Mouse (Mus musculus) MEL (cell line): ENCODE data around the gene Hsf4. TPM values are rescaled to one million over a fixed set of nuclear protein-coding genes. Genes with fewer than 3 reads are reported as not detected.

Experiments
- DNase-seq: peaks from one replicate; pipeline ENCODE4 v3.0.0; 2011; ENCODE audit warnings: low read depth, low spot score
- H3K27ac ChIP-seq: 2 replicates; pipeline ENCODE4 v1.5.1; 2012; ENCODE audit warnings: low read depth, mild to moderate bottlenecking, control low read depth, low read length, moderate library complexity; ENCODE audit not compliant: control insufficient read depth
- H3K27me3 ChIP-seq, 2 experiments: fragments of 150-350 bp in 1 of 2; sonication (generic) in 1 of 2; 2 replicates each; pipeline ENCODE4 v1.6.1; 2012; ENCODE audit warnings: low read length in 2 of 2, mild to moderate bottlenecking in 2 of 2, improper control_type of control experiment in 1 of 2, moderate library complexity in 1 of 2; ENCODE audit not compliant: insufficient read depth in 2 of 2, control insufficient read depth in 1 of 2
- H3K36me3 ChIP-seq, 2 experiments: 2 replicates each; pipeline ENCODE4 v1.6.1; 2012 to 2014; ENCODE audit warnings: low read length in 2 of 2, improper control_type of control experiment in 1 of 2, inconsistent platforms in 1 of 2, mild to moderate bottlenecking in 1 of 2; ENCODE audit not compliant: insufficient read depth in 2 of 2, control insufficient read depth in 1 of 2
- H3K4me1 ChIP-seq, 2 experiments: fragments of 150-350 bp in 1 of 2; sonication (generic) in 1 of 2; 2 replicates each; pipeline ENCODE4 v1.6.1; 2012; ENCODE audit warnings: low read length in 2 of 2, improper control_type of control experiment in 1 of 2, mild to moderate bottlenecking in 1 of 2; ENCODE audit not compliant: insufficient read depth in 2 of 2, control insufficient read depth in 1 of 2
- H3K4me3 ChIP-seq, 2 experiments: fragments of 150-350 bp in 1 of 2; sonication (generic) in 1 of 2; 2 replicates each; pipeline ENCODE4 v1.5.1; 2012; ENCODE audit warnings: low read depth in 2 of 2, low read length in 2 of 2, mild to moderate bottlenecking in 2 of 2, moderate library complexity in 2 of 2, control low read depth in 1 of 2, improper control_type of control experiment in 1 of 2; ENCODE audit not compliant: control insufficient read depth in 1 of 2, insufficient read depth in 1 of 2
- H3K79me2 ChIP-seq: 2 replicates; pipeline ENCODE4 v1.6.1; 2012; ENCODE audit warnings: mild to moderate bottlenecking, low read length, moderate library complexity; ENCODE audit not compliant: control insufficient read depth, poor library complexity, insufficient read depth
- H3K9ac ChIP-seq: 2 replicates; pipeline ENCODE4 v1.6.1; 2012; ENCODE audit warnings: low read depth, mild to moderate bottlenecking, control low read depth, low read length, moderate library complexity; ENCODE audit not compliant: control insufficient read depth, poor library complexity, severe bottlenecking
- H3K9me3 ChIP-seq: fragments of 150-350 bp; sonication (generic); replicated peaks from 2 replicates; pipeline ENCODE4 v1.6.1; 2012; ENCODE audit warnings: mild to moderate bottlenecking, low read length, improper control_type of control experiment, moderate library complexity; ENCODE audit not compliant: insufficient read depth
- BHLHE40 ChIP-seq: IDR thresholded peaks from 2 replicates; pipeline ENCODE4 v1.6.1; 2012; ENCODE audit warnings: low read depth, mild to moderate bottlenecking, inconsistent platforms, low read length, improper control_type of control experiment, borderline replicate concordance
- CTCF ChIP-seq, 3 experiments: IDR thresholded peaks in 2 of 3; conservative IDR thresholded peaks in 1 of 3; 2 replicates each; pipeline ENCODE4 v1.5.1; 2011 to 2012; ENCODE audit warnings: low read length in 3 of 3, low read depth in 2 of 3, mild to moderate bottlenecking in 2 of 3, improper control_type of control experiment in 1 of 3, inconsistent platforms in 1 of 3, mixed read lengths in 1 of 3, moderate library complexity in 1 of 3; ENCODE audit not compliant: control insufficient read depth in 1 of 3, insufficient read depth in 1 of 3, poor library complexity in 1 of 3, severe bottlenecking in 1 of 3
- E2F4 ChIP-seq: IDR thresholded peaks from 2 replicates; pipeline ENCODE4 v1.6.1; 2011; ENCODE audit warnings: low read depth, low read length, improper control_type of control experiment, borderline replicate concordance
- ELF1 ChIP-seq: IDR thresholded peaks from 2 replicates; pipeline ENCODE4 v1.6.1; 2014; ENCODE audit warnings: low read depth, mild to moderate bottlenecking, inconsistent platforms, low read length, improper control_type of control experiment, moderate library complexity
- EP300 ChIP-seq, 2 experiments: IDR thresholded peaks; 2 replicates each; pipeline ENCODE4 v1.6.1; 2011; ENCODE audit warnings: improper control_type of control experiment in 2 of 2, low read length in 2 of 2, low read depth in 1 of 2, mild to moderate bottlenecking in 1 of 2
- GATA1 ChIP-seq: IDR thresholded peaks from 2 replicates; pipeline ENCODE4 v1.6.1; 2011; ENCODE audit warnings: low read depth, low read length, improper control_type of control experiment
- HCFC1 ChIP-seq: IDR thresholded peaks from 2 replicates; pipeline ENCODE4 v1.6.1; 2012; ENCODE audit warnings: low read depth, mild to moderate bottlenecking, inconsistent platforms, low read length, improper control_type of control experiment, moderate library complexity
- JUND ChIP-seq: IDR thresholded peaks from 2 replicates; pipeline ENCODE4 v1.6.1; 2011; ENCODE audit warnings: low read depth, mild to moderate bottlenecking, improper control_type of control experiment, low read length
- KAT2A ChIP-seq: conservative IDR thresholded peaks from 2 replicates; pipeline ENCODE4 v1.6.1; 2012; ENCODE audit warnings: low read depth, low read length, improper control_type of control experiment, inconsistent platforms
- MAX ChIP-seq: IDR thresholded peaks from 2 replicates; pipeline ENCODE4 v1.6.1; 2011; ENCODE audit warnings: low read length, improper control_type of control experiment
- MEF2A ChIP-seq: IDR thresholded peaks from 2 replicates; pipeline ENCODE4 v1.6.1; 2014; ENCODE audit warnings: low read depth, mild to moderate bottlenecking, inconsistent platforms, low read length, improper control_type of control experiment; ENCODE audit not compliant: poor library complexity, insufficient replicate concordance, severe bottlenecking; ENCODE audit errors: extremely low read depth
- MXI1 ChIP-seq: IDR thresholded peaks from 2 replicates; pipeline ENCODE4 v1.6.1; 2011; ENCODE audit warnings: mild to moderate bottlenecking, low read depth, low read length, improper control_type of control experiment
- MYB ChIP-seq: IDR thresholded peaks from 2 replicates; pipeline ENCODE4 v1.6.1; 2011; ENCODE audit warnings: mild to moderate bottlenecking, low read depth, low read length, improper control_type of control experiment
- MYC ChIP-seq: IDR thresholded peaks from 2 replicates; pipeline ENCODE4 v1.6.1; 2011; ENCODE audit warnings: low read depth, mild to moderate bottlenecking, low read length, improper control_type of control experiment, moderate library complexity
- NRF1 ChIP-seq: IDR thresholded peaks from 2 replicates; pipeline ENCODE4 v1.6.1; 2014; ENCODE audit warnings: low read depth, mild to moderate bottlenecking, inconsistent platforms, low read length, improper control_type of control experiment, moderate library complexity; ENCODE audit not compliant: poor library complexity, insufficient read depth, severe bottlenecking
- POLR2A ChIP-seq, 2 experiments: IDR thresholded peaks; 2 replicates each; pipeline ENCODE4 v1.6.1; 2011 to 2012; ENCODE audit warnings: low read length in 2 of 2, mild to moderate bottlenecking in 2 of 2, control low read depth in 1 of 2, improper control_type of control experiment in 1 of 2, low read depth in 1 of 2, moderate library complexity in 1 of 2; ENCODE audit not compliant: control insufficient read depth in 1 of 2, insufficient read depth in 1 of 2, poor library complexity in 1 of 2
- POLR2AphosphoS2 ChIP-seq: IDR thresholded peaks from 2 replicates; pipeline ENCODE4 v1.6.1; 2011; ENCODE audit warnings: low read length, improper control_type of control experiment
- POLR2AphosphoS5 ChIP-seq: IDR thresholded peaks from 2 replicates; pipeline ENCODE4 v1.6.1; 2012; ENCODE audit warnings: low read depth, borderline replicate concordance, mild to moderate bottlenecking, inconsistent platforms, low read length, moderate library complexity, mixed read lengths
- RAD21 ChIP-seq: IDR thresholded peaks from 2 replicates; pipeline ENCODE4 v1.6.1; 2011; ENCODE audit warnings: mild to moderate bottlenecking, low read depth, low read length, improper control_type of control experiment
- RCOR1 ChIP-seq: IDR thresholded peaks from 2 replicates; pipeline ENCODE4 v1.6.1; 2012; ENCODE audit warnings: low read depth, mild to moderate bottlenecking, inconsistent platforms, low read length, improper control_type of control experiment
- SIN3A ChIP-seq: IDR thresholded peaks from 2 replicates; pipeline ENCODE4 v1.6.1; 2012; ENCODE audit warnings: low read length, improper control_type of control experiment, inconsistent platforms
- SMC3 ChIP-seq: IDR thresholded peaks from 2 replicates; pipeline ENCODE4 v1.6.1; 2011; ENCODE audit warnings: low read depth, low read length, improper control_type of control experiment
- TAL1 ChIP-seq: IDR thresholded peaks from 2 replicates; pipeline ENCODE4 v1.6.1; 2012; ENCODE audit warnings: mild to moderate bottlenecking, inconsistent platforms, low read length, moderate library complexity, mixed read lengths
- TBP ChIP-seq: IDR thresholded peaks from 2 replicates; pipeline ENCODE4 v1.8.0; 2011; ENCODE audit warnings: low read depth, low read length, improper control_type of control experiment
- USF1 ChIP-seq: IDR thresholded peaks from 2 replicates; pipeline ENCODE4 v1.6.1; 2014; ENCODE audit warnings: low read depth, mild to moderate bottlenecking, inconsistent platforms, low read length, improper control_type of control experiment, moderate library complexity
- USF2 ChIP-seq, 2 experiments: IDR thresholded peaks; 2 replicates each; pipeline ENCODE4 v1.6.1; 2011 to 2012; ENCODE audit warnings: improper control_type of control experiment in 2 of 2, low read length in 2 of 2, borderline replicate concordance in 1 of 2, inconsistent platforms in 1 of 2, low read depth in 1 of 2, mild to moderate bottlenecking in 1 of 2; ENCODE audit not compliant: insufficient read depth in 1 of 2
- ZMIZ1 ChIP-seq: IDR thresholded peaks from 2 replicates; pipeline ENCODE4 v1.6.1; 2012; ENCODE audit warnings: low read depth, mild to moderate bottlenecking, inconsistent platforms, low read length, improper control_type of control experiment, moderate library complexity
- polyA plus RNA-seq, 2 experiments: library from polyadenylated mRNA; stranded (reverse) in 1 of 2; unstranded in 1 of 2; fragments of >175 nt in 1 of 2; fragments of >200 nt in 1 of 2; gene quantifications; 2 replicates each; pipeline versions ENCODE4 v1.2.1 to v1.2.4; 2012; ENCODE audit warnings: low replicate concordance in 2 of 2, low read depth in 1 of 2; ENCODE audit not compliant: insufficient read length in 2 of 2, insufficient read depth in 1 of 2, missing spikeins in 1 of 2
- total RNA-seq: library from RNA; depleted of rRNA; stranded (reverse); fragments of 300-350 nt; gene quantifications from 2 replicates; pipeline ENCODE4 v1.2.3, GENCODE M21; 2012

Hsf4 gene
- total and polyA plus RNA-seq, 3 experiments: 1.7 to 7.1 TPM; not detected in 1

GRCm38 (mm10) chr8:105254152-105254965 is 15.2 kb upstream of the Hsf4 start:
- peak overlapping the region; percentile 63 for H3K27ac ChIP-seq
- no peaks in the 10 kb centered on the region; the same call in 1 of the 2 replicates for H3K79me2 ChIP-seq
- peaks cover 2 to 14% of the 10 kb centered on the region in 2 experiments; a peak in 3 of 4 replicates for H3K4me1 ChIP-seq
- peak; percentile 93 for DNase-seq
- TF ChIP-seq RCOR1: no peak
- TF ChIP-seq MAX: peak; percentile 68
- no peak for TF ChIP-seq EP300 (IDR thresholded peaks at IDR 0.05; ENCODE audit: low read depth in 1 of 2, low read length in 2 of 2)
- no peak for TF ChIP-seq USF2 (IDR thresholded peaks at IDR 0.05; ENCODE audit: borderline replicate concordance in 1 of 2, insufficient read depth in 1 of 2, low read depth in 1 of 2, low read length in 2 of 2)
- TF ChIP-seq SIN3A: peak; percentile 65
- no peak for TF ChIP-seq TAL1
- TF ChIP-seq MEF2A: no peak
- TF ChIP-seq MYB: no peak
- TF ChIP-seq MYC: 0 out of 2 replicates have a peak, but pooled peaks have one; percentile 63
- peak; percentile 73; the same call in 1 of the 2 replicates for TF ChIP-seq BHLHE40
- TF ChIP-seq POLR2A (IDR thresholded peaks at IDR 0.05; ENCODE audit: control insufficient read depth in 1 of 2, insufficient read depth in 1 of 2, low read depth in 1 of 2, low read length in 2 of 2, poor library complexity in 1 of 2): peak in 1 of 2 experiments; percentile 56; a peak in 2 of 4 replicates
- peak; percentile 77 for TF ChIP-seq SMC3
- no peak for TF ChIP-seq POLR2AphosphoS5
- peak; percentile 55; the same call in 1 of the 2 replicates for TF ChIP-seq E2F4
- no peak for TF ChIP-seq TBP
- TF ChIP-seq HCFC1: peak; percentile 61
- peak; percentile 84 for TF ChIP-seq POLR2AphosphoS2
- peak; percentile 63 to 90 (median 89) for TF ChIP-seq CTCF (IDR thresholded peaks at IDR 0.05 in 2 of 3, conservative IDR thresholded peaks at IDR 0.05 in 1 of 3; ENCODE audit: control insufficient read depth in 1 of 3, insufficient read depth in 1 of 3, low read depth in 2 of 3, low read length in 3 of 3, poor library complexity in 1 of 3, severe bottlenecking in 1 of 3)
- TF ChIP-seq USF1: no peak
- TF ChIP-seq ELF1: no peak
- peak; percentile 86 for TF ChIP-seq MXI1
- TF ChIP-seq RAD21: peak; percentile 36
- peak; percentile 33; the same call in 1 of the 2 replicates for TF ChIP-seq NRF1
- no peak for TF ChIP-seq KAT2A
- no peak for TF ChIP-seq JUND
- TF ChIP-seq ZMIZ1: peak; percentile 52; the same call in 1 of the 2 replicates
- TF ChIP-seq GATA1: no peak
- H3K9me3 ChIP-seq: no peaks in the 10 kb centered on the region
- peak overlapping the region; percentile 82 for H3K9ac ChIP-seq
- H3K27me3 ChIP-seq: no peaks in the 10 kb centered on the region
- H3K36me3 ChIP-seq: peaks cover 0 to 13% of the 10 kb centered on the region in 2 experiments; a peak in 3 of 4 replicates
- H3K4me3 ChIP-seq: peak overlapping the region; percentile 55 to 63
